Mouse (Mus musculus) lung, embryonic 16.5 days (tissue): ENCODE results near the gene Unc5c. TPM values are rescaled to one million over a fixed set of nuclear protein-coding genes. Genes with fewer than 3 reads are reported as not detected.

ENCODE experiments used
- ATAC-seq: fragments of 200-750 bp; cut with Nextera tagmentation; 2 replicates; pipeline ENCODE4 v1.8.0; 2017; ENCODE audit warnings: low read depth, mild to moderate bottlenecking, moderate library complexity
- H3K27ac ChIP-seq: fragments of 300-500 bp; sonication (generic); 2 replicates; pipeline ENCODE4 v1.5.1; 2014; ENCODE audit warnings: mild to moderate bottlenecking, control low read depth, low read length
- H3K27me3 ChIP-seq: fragments of 300-500 bp; sonication (generic); 2 replicates; pipeline ENCODE4 v1.6.1; 2014; ENCODE audit warnings: low read depth, low read length, mixed read lengths; ENCODE audit not compliant: control insufficient read depth, insufficient read depth
- H3K36me3 ChIP-seq: fragments of 300-500 bp; sonication (generic); 2 replicates; pipeline ENCODE4 v1.6.1; 2014; ENCODE audit warnings: low read length; ENCODE audit not compliant: control insufficient read depth, insufficient read depth
- H3K4me1 ChIP-seq: fragments of 300-500 bp; sonication (generic); replicated peaks from 2 replicates; pipeline ENCODE4 v1.6.1; 2014; ENCODE audit warnings: low read length, mixed read lengths; ENCODE audit not compliant: control insufficient read depth, insufficient read depth
- H3K4me2 ChIP-seq: fragments of 300-500 bp; sonication (generic); 2 replicates; pipeline ENCODE4 v1.6.1; 2014; ENCODE audit warnings: low read depth, low read length, control low read depth
- H3K4me3 ChIP-seq: fragments of 300-500 bp; sonication (generic); 2 replicates; pipeline ENCODE4 v1.5.1; 2014; ENCODE audit warnings: mild to moderate bottlenecking, low read length, control low read depth
- H3K9ac ChIP-seq: fragments of 300-500 bp; sonication (generic); 2 replicates; pipeline ENCODE4 v1.6.1; 2014; ENCODE audit warnings: low read length, control low read depth
- H3K9me3 ChIP-seq: fragments of 300-500 bp; sonication (generic); 2 replicates; pipeline ENCODE4 v1.6.1; 2016; ENCODE audit warnings: low read length; ENCODE audit not compliant: control insufficient read depth
- WGBS: fragments of 180-500 bp; shearing (Covaris S2); extraction: QIAGEN DNeasy Blood & Tissue Kit; methylation state at CpG from one replicate; pipeline ENCODE4 v1.1.7; 2014; 5-methylcytosine and 5-hydroxymethylcytosine counted together
- polyA plus RNA-seq: library from polyadenylated mRNA; unstranded; fragments of >200 nt; fragmentation: Nextera tagmentation; extraction: Ambion mirVana; gene quantifications from 2 replicates; pipeline ENCODE4 v1.2.1, GENCODE M21; 2015

The Unc5c gene
- polyA plus RNA-seq, 1 experiment from 2014 or later: 16.6 TPM

- no peaks in the 10 kb centered on the region for H3K36me3 ChIP-seq
- WGBS: 68% methylated on average over 3 of the region's 3 CpGs
Measured at GRCm38 (mm10) chr3:141871805-141872204, 406.8 kb downstream of the Unc5c start.

GRCm38 (mm10) chr3:141872337-141873042 is 407.5 kb downstream of the Unc5c start:
- no peaks in the 10 kb centered on the region for H3K36me3 ChIP-seq
- H3K4me2 ChIP-seq: no peak overlapping the region
- no peaks in the 10 kb centered on the region for H3K27me3 ChIP-seq
- no peak for ATAC-seq
- WGBS: 84% methylated on average over 10 of the region's 10 CpGs
- H3K9ac ChIP-seq: no peak overlapping the region
- no peak overlapping the region for H3K4me3 ChIP-seq
- H3K9me3 ChIP-seq: no peaks in the 10 kb centered on the region
- H3K4me1 ChIP-seq: no peaks in the 10 kb centered on the region
- H3K27ac ChIP-seq: no peak overlapping the region

More at GRCm38 (mm10) chr3:141871805-141872204, 406.8 kb downstream of the Unc5c start:
- Histone ChIP-seq H3K4me2 (no peak overlapping the region), H3K4me1 (no peaks in the 10 kb centered on the region), H3K9me3 (no peaks in the 10 kb centered on the region), H3K9ac (no peak overlapping the region), H3K27me3 (no peaks in the 10 kb centered on the region), H3K27ac (no peak overlapping the region), H3K4me3 (no peak overlapping the region)
- no peak for ATAC-seq

GRCm38 (mm10) chr3:141882496-141882895 is 417.5 kb downstream of the Unc5c start:
- Histone ChIP-seq H3K4me3 (no peak overlapping the region), H3K27me3 (no peaks in the 10 kb centered on the region), H3K4me1 (no peaks in the 10 kb centered on the region), H3K4me2 (no peak overlapping the region), H3K36me3 (no peaks in the 10 kb centered on the region), H3K9ac (no peak overlapping the region), H3K9me3 (no peaks in the 10 kb centered on the region), H3K27ac (no peak overlapping the region)
- ATAC-seq: no peak
- 66% methylated on average over 2 of the region's 2 CpGs for WGBS

DNA sequence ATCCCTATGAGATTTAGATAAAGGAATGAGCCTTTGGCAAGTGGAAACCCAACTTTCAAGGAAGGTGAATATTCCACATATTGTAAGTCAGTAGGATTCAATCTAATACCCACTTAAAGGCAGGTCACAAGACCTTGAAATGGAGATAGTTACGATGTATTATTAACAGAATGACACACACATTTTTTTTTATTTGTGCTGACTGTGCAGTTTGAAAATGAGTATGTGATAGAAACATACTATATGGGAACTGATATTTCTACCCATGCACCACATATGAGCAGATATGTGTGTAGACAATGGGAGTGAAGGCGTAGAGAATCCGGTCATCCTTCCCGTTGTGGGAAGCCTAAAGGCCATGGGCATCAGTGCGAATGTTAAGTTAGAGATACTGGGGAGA is 419.2 kb downstream of the Unc5c start:
- Histone ChIP-seq H3K9ac (no peak overlapping the region), H3K36me3 (no peaks in the 10 kb centered on the region), H3K4me2 (no peak overlapping the region), H3K27me3 (no peaks in the 10 kb centered on the region), H3K27ac (no peak overlapping the region), H3K4me3 (no peak overlapping the region), H3K4me1 (no peaks in the 10 kb centered on the region), H3K9me3 (no peaks in the 10 kb centered on the region)
- no peak for ATAC-seq
- 93% methylated on average over 5 of the region's 5 CpGs for WGBS
